In the genomic region with DNA sequence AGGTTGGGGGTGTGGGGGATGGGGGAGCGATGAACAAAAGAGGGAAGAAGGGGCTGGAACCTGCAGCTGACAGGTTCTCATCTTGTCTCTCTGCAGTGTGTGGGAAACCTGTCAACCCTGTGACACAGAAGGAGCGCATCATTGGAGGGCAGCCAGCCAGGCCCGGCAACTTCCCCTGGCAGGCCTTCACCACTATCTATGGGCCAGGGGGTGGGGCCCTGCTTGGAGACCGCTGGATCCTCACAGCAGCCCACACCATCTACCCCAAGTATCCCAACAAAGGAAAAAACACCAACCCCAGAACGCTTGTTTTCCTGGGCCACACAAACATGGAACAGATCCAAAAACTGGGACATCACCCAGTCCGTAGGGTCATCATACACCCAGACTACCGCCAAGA, we compare ENCODE assay signal across 14 mouse cellular contexts. TPM values are rescaled to one million over a fixed set of nuclear protein-coding genes. Genes with fewer than 3 reads are reported as not detected.
"Had no signal": no experiment of that assay in that cellular context is flagged by ENCODE, and none has a peak within 500 bp of the region (broad histone marks: within the 10 kb centered on the region; RNA-seq: fewer than 3 reads in every experiment).

No protein-coding gene starts in this region.

RNA-seq across cellular contexts. Expression of a gene that starts 10.1 kb away (rescaled TPM):
- total RNA-seq: layer of hippocampus, postnatal 25 days; megakaryocyte, adult 5-6 weeks; monocyte, adult 5-6 weeks; neutrophil, adult 5-6 weeks had no signal
- polyA plus RNA-seq: kidney, embryonic 16.5 days; limb, embryonic 11.5 days; limb, embryonic 15.5 days; liver, embryonic 12.5 days; liver, embryonic 16.5 days; lung, embryonic 14.5 days; midbrain, embryonic 11.5 days; midbrain, embryonic 15.5 days; neural tube, embryonic 12.5 days; stomach, embryonic 16.5 days had no signal

RNA-seq across cellular contexts. Expression of a gene that starts 38.0 kb away (rescaled TPM):
- total RNA-seq: monocyte, adult 5-6 weeks; neutrophil, adult 5-6 weeks had no signal

RNA-seq across cellular contexts. Expression of a gene that starts 55.7 kb away (rescaled TPM):
- total RNA-seq: megakaryocyte, adult 5-6 weeks; monocyte, adult 5-6 weeks; neutrophil, adult 5-6 weeks had no signal
- polyA plus RNA-seq: limb, embryonic 11.5 days; limb, embryonic 15.5 days; liver, embryonic 12.5 days; lung, embryonic 14.5 days; midbrain, embryonic 11.5 days; stomach, embryonic 16.5 days had no signal
